ENCODE assay signal across 32 mouse cellular contexts in the genomic region with DNA sequence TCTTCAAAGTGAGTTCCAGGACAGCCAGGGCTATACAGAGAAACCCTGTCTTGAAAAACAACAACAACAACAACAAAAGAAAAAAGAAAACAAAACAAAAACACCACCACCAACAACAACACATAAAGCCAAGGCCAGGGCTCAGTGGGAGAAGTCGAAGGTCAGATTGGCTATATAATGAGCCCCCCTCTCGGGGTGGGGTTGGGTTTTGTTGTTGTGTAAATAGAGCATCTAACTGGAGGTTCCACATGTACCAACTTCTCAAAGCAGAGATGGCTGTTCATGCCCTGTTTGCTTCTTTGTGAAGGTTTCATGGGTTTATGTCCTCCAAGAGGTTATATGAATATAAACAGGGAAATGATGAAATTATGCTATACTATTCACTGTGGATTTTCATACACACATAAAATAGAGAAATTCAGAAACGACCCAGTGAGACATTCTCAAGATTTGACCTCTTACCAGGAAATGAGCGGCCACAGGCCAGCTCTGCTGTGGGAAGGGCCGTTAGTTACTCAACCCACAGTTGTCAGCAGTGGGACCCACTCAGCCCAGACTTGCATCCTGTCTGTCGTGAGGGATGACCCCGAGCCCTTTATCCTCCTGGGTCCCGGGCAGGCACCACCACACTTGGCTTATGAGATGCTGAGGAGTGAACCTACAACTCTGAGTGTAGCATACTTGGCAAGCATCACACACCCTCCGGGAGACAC. TPM values are rescaled to one million over a fixed set of nuclear protein-coding genes. Genes with fewer than 3 reads are reported as not detected.
A peak's percentile ranks its signal among the peaks of the same experiment; 100 is the strongest.
DNase-seq lines count a peak whose midpoint lies in the region; ATAC-seq and TF ChIP-seq lines count a peak whose summit lies in the region.
"Had no signal": no experiment of that assay in that cellular context is flagged by ENCODE, and none has a peak within 500 bp of the region (broad histone marks: within the 10 kb centered on the region; RNA-seq: fewer than 3 reads in every experiment).

No protein-coding gene starts in this region.

- WGBS in kidney, postnatal 0 days, result 53% methylated on average over 9 of the region's 9 CpGs
- WGBS in midbrain, postnatal 0 days, result 79% methylated on average over 9 of the region's 9 CpGs
- 75% methylated on average over 9 of the region's 9 CpGs for WGBS in midbrain, embryonic 13.5 days
- WGBS in hindbrain, embryonic 14.5 days, result 75% methylated on average over 9 of the region's 9 CpGs

- H3K9me3 ChIP-seq in kidney, postnatal 0 days (replicated peaks; ENCODE audit: low read length), result no peaks in the 10 kb centered on the region
- H3K9me3 ChIP-seq in ES-Bruce4 (replicated peaks; ENCODE audit: control insufficient read depth, insufficient read depth, low read length, poor library complexity, severe bottlenecking), result 0 out of 2 replicates have a peak, but pooled peaks cover 2% of the 10 kb centered on the region
- no peaks in the 10 kb centered on the region for H3K9me3 ChIP-seq in megakaryocyte, embryonic 14.5 days
- H3K9me3 ChIP-seq in midbrain, postnatal 0 days (ENCODE audit: low read length), result no peaks in the 10 kb centered on the region
- no peaks in the 10 kb centered on the region for H3K9me3 ChIP-seq in midbrain, embryonic 13.5 days
- no peaks in the 10 kb centered on the region for H3K9me3 ChIP-seq in hindbrain, embryonic 14.5 days (ENCODE audit: control insufficient read depth, low read length)
- H3K9me3 ChIP-seq: embryonic facial prominence, embryonic 13.5 days; heart, embryonic 12.5 days; hindbrain, embryonic 15.5 days; kidney, embryonic 15.5 days; liver, embryonic 15.5 days; midbrain, embryonic 12.5 days; neural tube, embryonic 15.5 days had no signal

- H3K27ac ChIP-seq in kidney, postnatal 0 days, result 0 out of 2 replicates have a peak overlapping the region, but pooled peaks have one; percentile 3
- H3K27ac ChIP-seq in ES-Bruce4 (ENCODE audit: insufficient read depth, low read length), result peak overlapping the region; percentile 45
- no peak overlapping the region for H3K27ac ChIP-seq in midbrain, postnatal 0 days (ENCODE audit: low read depth, low read length)
- no peak overlapping the region for H3K27ac ChIP-seq in midbrain, embryonic 13.5 days
- H3K27ac ChIP-seq in hindbrain, embryonic 14.5 days, result no peak overlapping the region
- H3K27ac ChIP-seq: embryonic facial prominence, embryonic 13.5 days; hindbrain, embryonic 15.5 days; kidney, embryonic 15.5 days; liver, embryonic 15.5 days; midbrain, embryonic 12.5 days; neural tube, embryonic 15.5 days; stomach, postnatal 0 days had no signal

- H3K4me3 ChIP-seq in kidney, postnatal 0 days (replicated peaks; ENCODE audit: low read depth, low read length), result no peak overlapping the region
- H3K4me3 ChIP-seq in ES-Bruce4 (ENCODE audit: low read depth, low read length), result no peak overlapping the region
- H3K4me3 ChIP-seq in megakaryocyte, embryonic 14.5 days (replicated peaks), result peak overlapping the region; percentile 50
- no peak overlapping the region for H3K4me3 ChIP-seq in midbrain, postnatal 0 days (ENCODE audit: low read depth, low read length)
- no peak overlapping the region for H3K4me3 ChIP-seq in midbrain, embryonic 13.5 days (replicated peaks)
- no peak overlapping the region for H3K4me3 ChIP-seq in hindbrain, embryonic 14.5 days (replicated peaks; ENCODE audit: low read length)
- H3K4me3 ChIP-seq: embryonic facial prominence, embryonic 13.5 days; heart, embryonic 12.5 days; hindbrain, embryonic 15.5 days; kidney, embryonic 15.5 days; liver, embryonic 15.5 days; midbrain, embryonic 12.5 days; neural tube, embryonic 15.5 days had no signal

- no peak overlapping the region for H3K9ac ChIP-seq in kidney, postnatal 0 days (ENCODE audit: low read depth, low read length)
- no peak overlapping the region for H3K9ac ChIP-seq in ES-Bruce4 (ENCODE audit: low read depth, poor library complexity, severe bottlenecking)
- H3K9ac ChIP-seq in midbrain, postnatal 0 days (replicated peaks; ENCODE audit: low read length, poor library complexity, severe bottlenecking), result no peak overlapping the region
- no peak overlapping the region for H3K9ac ChIP-seq in midbrain, embryonic 13.5 days (replicated peaks)
- H3K9ac ChIP-seq in hindbrain, embryonic 14.5 days, result no peak overlapping the region
- H3K9ac ChIP-seq: embryonic facial prominence, embryonic 13.5 days; forebrain, postnatal 0 days; heart, embryonic 12.5 days; hindbrain, embryonic 15.5 days; kidney, embryonic 15.5 days; liver, embryonic 15.5 days; lung, embryonic 14.5 days; midbrain, embryonic 12.5 days; neural tube, embryonic 15.5 days had no signal

- TF ChIP-seq CTCF in kidney, postnatal 0 days (IDR thresholded peaks at IDR 0.05; ENCODE audit: low read depth), result no peak
- no peak for TF ChIP-seq CTCF in ES-Bruce4 (IDR thresholded peaks at IDR 0.05; ENCODE audit: low read depth, low read length)
- TF ChIP-seq CTCF in midbrain, postnatal 0 days (IDR thresholded peaks at IDR 0.05), result no peak

- no peak overlapping the region for H3K4me2 ChIP-seq in kidney, postnatal 0 days (ENCODE audit: low read length)
- H3K4me2 ChIP-seq in midbrain, postnatal 0 days (ENCODE audit: low read depth, low read length, poor library complexity, severe bottlenecking), result no peak overlapping the region
- no peak overlapping the region for H3K4me2 ChIP-seq in midbrain, embryonic 13.5 days (replicated peaks)
- no peak overlapping the region for H3K4me2 ChIP-seq in hindbrain, embryonic 14.5 days (replicated peaks)
- H3K4me2 ChIP-seq: embryonic facial prominence, embryonic 13.5 days; heart, embryonic 12.5 days; hindbrain, embryonic 15.5 days; kidney, embryonic 15.5 days; liver, embryonic 15.5 days; lung, embryonic 14.5 days; midbrain, embryonic 12.5 days; neural tube, embryonic 15.5 days had no signal

- no peak for ATAC-seq in kidney, postnatal 0 days (replicated peaks; ENCODE audit: low FRiP score, low read depth)
- no peak for ATAC-seq in midbrain, postnatal 0 days (ENCODE audit: low FRiP score)
- ATAC-seq in midbrain, embryonic 13.5 days, result no peak
- ATAC-seq in hindbrain, embryonic 14.5 days (ENCODE audit: low FRiP score), result no peak
- ATAC-seq: activated CD4-positive, CD25-positive, alpha-beta regulatory T cell, adult 4 months; forebrain, postnatal 0 days; inflammation-experienced regulatory T-cells, adult 6 months had no signal

- no peaks in the 10 kb centered on the region for H3K36me3 ChIP-seq in kidney, postnatal 0 days (ENCODE audit: insufficient read depth, low read length)
- no peaks in the 10 kb centered on the region for H3K36me3 ChIP-seq in ES-Bruce4 (ENCODE audit: control insufficient read depth, insufficient read depth, low read length, poor library complexity, severe bottlenecking)
- H3K36me3 ChIP-seq in megakaryocyte, embryonic 14.5 days (replicated peaks; ENCODE audit: low read length), result peaks cover 93% of the 10 kb centered on the region
- no peaks in the 10 kb centered on the region for H3K36me3 ChIP-seq in midbrain, postnatal 0 days (ENCODE audit: insufficient read depth, low read length)
- no peaks in the 10 kb centered on the region for H3K36me3 ChIP-seq in midbrain, embryonic 13.5 days
- H3K36me3 ChIP-seq in hindbrain, embryonic 14.5 days (replicated peaks; ENCODE audit: control insufficient read depth, insufficient read depth), result no peaks in the 10 kb centered on the region
- H3K36me3 ChIP-seq: embryonic facial prominence, embryonic 13.5 days; heart, embryonic 12.5 days; hindbrain, embryonic 15.5 days; kidney, embryonic 15.5 days; liver, embryonic 15.5 days; midbrain, embryonic 12.5 days; neural tube, embryonic 15.5 days had no signal

- no peak for DNase-seq in kidney, postnatal 0 days (ENCODE audit: low spot score)
- DNase-seq in kidney, postnatal 36 days, result no peak
- DNase-seq in ZHBTc4 (ENCODE audit: low read depth, low spot score), result peak; percentile 41
- DNase-seq in midbrain, postnatal 0 days (ENCODE audit: low spot score), result no peak
- no peak for DNase-seq in hindbrain, embryonic 14.5 days (ENCODE audit: low spot score)
- DNase-seq: adrenal gland, adult 2 months; adrenal gland, postnatal 36 days; B cell, adult 2 months; cerebellum, adult 9-10 months; forebrain, postnatal 0 days; gastrocnemius, postnatal 25 days; heart, adult 18-20 months; kidney, adult 11 months; layer of hippocampus, postnatal 36 days; lung, embryonic 14.5 days; lung, postnatal 14 days; spleen, adult 18-20 months; thymus, adult 2 months; thymus, postnatal 4 days had no signal

- H3K4me1 ChIP-seq in kidney, postnatal 0 days (replicated peaks; ENCODE audit: insufficient read depth, low read length), result 0 out of 2 replicates have a peak, but pooled peaks cover 3% of the 10 kb centered on the region
- H3K4me1 ChIP-seq in ES-Bruce4 (ENCODE audit: control insufficient read depth, insufficient read depth, low read length), result peaks cover 18% of the 10 kb centered on the region
- peaks cover 96% of the 10 kb centered on the region for H3K4me1 ChIP-seq in megakaryocyte, embryonic 14.5 days
- H3K4me1 ChIP-seq in midbrain, postnatal 0 days (ENCODE audit: insufficient read depth, low read length), result 0 out of 2 replicates have a peak, but pooled peaks cover under 1% of the 10 kb centered on the region
- peaks cover 4% of the 10 kb centered on the region for H3K4me1 ChIP-seq in midbrain, embryonic 13.5 days (replicated peaks)
- 0 out of 2 replicates have a peak, but pooled peaks cover 2% of the 10 kb centered on the region for H3K4me1 ChIP-seq in hindbrain, embryonic 14.5 days (replicated peaks; ENCODE audit: control insufficient read depth, insufficient read depth, low read length)

- TF ChIP-seq EP300 in ES-Bruce4 (IDR thresholded peaks at IDR 0.05; ENCODE audit: insufficient read depth, low read depth, low read length), result no peak

- no peaks in the 10 kb centered on the region for H3K27me3 ChIP-seq in kidney, postnatal 0 days (ENCODE audit: insufficient read depth, low read length)
- H3K27me3 ChIP-seq in ES-Bruce4 (ENCODE audit: control insufficient read depth, insufficient read depth, low read length, poor library complexity, severe bottlenecking), result no peaks in the 10 kb centered on the region
- H3K27me3 ChIP-seq in megakaryocyte, embryonic 14.5 days (replicated peaks), result no peaks in the 10 kb centered on the region
- no peaks in the 10 kb centered on the region for H3K27me3 ChIP-seq in midbrain, postnatal 0 days (ENCODE audit: insufficient read depth, low read length)
- H3K27me3 ChIP-seq in midbrain, embryonic 13.5 days, result no peaks in the 10 kb centered on the region
- H3K27me3 ChIP-seq in hindbrain, embryonic 14.5 days (ENCODE audit: control insufficient read depth, insufficient read depth, low read length), result no peaks in the 10 kb centered on the region
- H3K27me3 ChIP-seq: embryonic facial prominence, embryonic 13.5 days; heart, embryonic 12.5 days; hindbrain, embryonic 15.5 days; kidney, embryonic 15.5 days; liver, embryonic 15.5 days; midbrain, embryonic 12.5 days; neural tube, embryonic 15.5 days had no signal

- TF ChIP-seq POLR2A in ES-Bruce4 (IDR thresholded peaks at IDR 0.05; ENCODE audit: insufficient read depth, low read length), result no peak

RNA-seq across cellular contexts. Expression of a gene that starts 45.9 kb away (rescaled TPM):
- 54.1 and 55.0 TPM in 2 replicates for polyA plus RNA-seq in kidney, postnatal 0 days (2015; fragmentation: Nextera tagmentation; extraction: Ambion mirVana)
- polyA plus RNA-seq in ES-Bruce4 (2011; ENCODE audit: insufficient read depth, insufficient read length, low read depth, missing spikeins), result 21.6 and 24.3 TPM in 2 replicates
- 1.3 and 13.6 TPM in 2 replicates for polyA plus RNA-seq in megakaryocyte, embryonic 14.5 days (2012; ENCODE audit: insufficient read depth, low replicate concordance)
- 17.5 and 18.1 TPM in 2 replicates for total RNA-seq in midbrain, postnatal 0 days (2014; rRNA removed)
- 9.8 and 11.1 TPM in 2 replicates for polyA plus RNA-seq in midbrain, postnatal 0 days (2015; fragmentation: Nextera tagmentation; extraction: Ambion mirVana)
- polyA plus RNA-seq in midbrain, embryonic 13.5 days (2015; fragmentation: Nextera tagmentation; extraction: Ambion mirVana), result 14.1 and 15.8 TPM in 2 replicates
- polyA plus RNA-seq in hindbrain, embryonic 14.5 days (2014; fragmentation: Nextera tagmentation; extraction: Ambion mirVana), result 16.0 and 16.9 TPM in 2 replicates

RNA-seq across cellular contexts. Expression of a gene that starts 46.5 kb away (rescaled TPM):
- polyA plus RNA-seq in kidney, postnatal 0 days (2015; fragmentation: Nextera tagmentation; extraction: Ambion mirVana), result 0.78 and 0.89 TPM in 2 replicates
- polyA plus RNA-seq in ES-Bruce4 (2011; ENCODE audit: insufficient read depth, insufficient read length, low read depth, missing spikeins), result 0.40 and 1.2 TPM in 2 replicates
- polyA plus RNA-seq in megakaryocyte, embryonic 14.5 days (2012; ENCODE audit: insufficient read depth, low replicate concordance), result 1.2 TPM in 1 of 2 replicates, not detected in the other
- 0.66 TPM in 1 of 2 replicates, not detected in the other for total RNA-seq in midbrain, postnatal 0 days (2014; rRNA removed)
- 0.37 and 0.82 TPM in 2 replicates for polyA plus RNA-seq in midbrain, postnatal 0 days (2015; fragmentation: Nextera tagmentation; extraction: Ambion mirVana)
- 0.97 and 1.2 TPM in 2 replicates for polyA plus RNA-seq in midbrain, embryonic 13.5 days (2015; fragmentation: Nextera tagmentation; extraction: Ambion mirVana)
- 0.74 and 0.79 TPM in 2 replicates for polyA plus RNA-seq in hindbrain, embryonic 14.5 days (2014; fragmentation: Nextera tagmentation; extraction: Ambion mirVana)
- total RNA-seq: forebrain, postnatal 0 days; gastrocnemius, postnatal 25 days; layer of hippocampus, postnatal 36 days had no signal
- polyA plus RNA-seq: adrenal gland, adult 2 months had no signal

Comparison
In these comparisons a context has a peak if more than half of its experiments do, and no peak if none do; other contexts are left out.
1. H3K27ac ChIP-seq: peak in kidney, postnatal 0 days (single experiment) and ES-Bruce4 (single experiment); none in midbrain, postnatal 0 days (single experiment), midbrain, embryonic 13.5 days (single experiment) and hindbrain, embryonic 14.5 days (single experiment).